Mouse (Mus musculus): ENCODE measurements around the gene Il12a. TPM values are rescaled to one million over a fixed set of nuclear protein-coding genes. Genes with fewer than 3 reads are reported as not detected.
"Not testable (repeated sequence)": the region's sequence is repeated elsewhere in the genome, so short reads cannot be mapped to it uniquely, and the experiment has no call there.

Gene Il12a
- polyA plus RNA-seq, 1 experiment from 2014 or later: 0.77 TPM

GRCm38 (mm10) chr3:68744162-68744561 lies 53.7 kb downstream of the Il12a start:
- Histone ChIP-seq H3K27ac (replicated peaks) (no peak overlapping the region), H3K9me3 (replicated peaks) (no peaks in the 10 kb centered on the region), H3K4me2 (replicated peaks) (no peak overlapping the region), H3K4me3 (replicated peaks) (no peak overlapping the region), H3K36me3 (no peaks in the 10 kb centered on the region), H3K9ac (no peak overlapping the region), H3K4me1 (no peaks in the 10 kb centered on the region), H3K27me3 (no peaks in the 10 kb centered on the region)
- ATAC-seq (ENCODE audit: insufficient number of reproducible peaks, low FRiP score, low TSS enrichment, low read depth): no peak
- WGBS: 73% methylated on average over 1 of the region's 1 CpGs

- no peak for ATAC-seq (ENCODE audit: insufficient number of reproducible peaks, low FRiP score, low TSS enrichment, low read depth)
Observed at GRCm38 (mm10) chr3:68745033-68745432, 54.6 kb downstream of the Il12a start.

GRCm38 (mm10) chr3:68746282-68746681 lies 55.8 kb downstream of the Il12a start:
- H3K9ac ChIP-seq; H3K4me3 ChIP-seq (replicated peaks); H3K27ac ChIP-seq (replicated peaks); ATAC-seq (ENCODE audit: insufficient number of reproducible peaks, low FRiP score, low TSS enrichment, low read depth); H3K4me2 ChIP-seq (replicated peaks); H3K27me3 ChIP-seq; H3K36me3 ChIP-seq; H3K9me3 ChIP-seq (replicated peaks); H3K4me1 ChIP-seq: not testable (repeated sequence)
- 82% methylated on average over 4 of the region's 4 CpGs for WGBS

More at GRCm38 (mm10) chr3:68745033-68745432, 54.6 kb downstream of the Il12a start:
- Histone ChIP-seq H3K27ac (replicated peaks) (no peak overlapping the region), H3K4me1 (no peaks in the 10 kb centered on the region), H3K27me3 (no peaks in the 10 kb centered on the region), H3K9ac (no peak overlapping the region), H3K4me2 (replicated peaks) (no peak overlapping the region), H3K9me3 (replicated peaks) (no peaks in the 10 kb centered on the region), H3K4me3 (replicated peaks) (no peak overlapping the region), H3K36me3 (no peaks in the 10 kb centered on the region)
- 88% methylated on average over 5 of the region's 5 CpGs for WGBS

Other genes starting within 250 kb of the Il12a start
- 1.2 and 1.4 TPM in 2 replicates for gene 1110032F04Rik, start 178.9 kb downstream of the Il12a start, polyA plus RNA-seq (2015; fragmentation: Nextera tagmentation; extraction: Ambion mirVana)

All from embryonic facial prominence, embryonic 15.5 days (tissue).